Mouse (Mus musculus) kidney, embryonic 16.5 days (tissue): ENCODE results near the gene Prrxl1. TPM values are rescaled to one million over a fixed set of nuclear protein-coding genes. Genes with fewer than 3 reads are reported as not detected.

Experiments used
- ATAC-seq: fragments of 200-750 bp; cut with Nextera tagmentation; 2 replicates; pipeline ENCODE4 v1.8.0; 2017; ENCODE audit warnings: moderate TSS enrichment; ENCODE audit not compliant: low FRiP score, low TSS enrichment
- H3K27ac ChIP-seq: fragments of 300-500 bp; sonication (generic); 2 replicates; pipeline ENCODE4 v1.5.1; 2014; ENCODE audit warnings: low read length
- H3K27me3 ChIP-seq: fragments of 300-500 bp; sonication (generic); 2 replicates; pipeline ENCODE4 v1.6.1; 2014; ENCODE audit warnings: low read length, control low read depth, mixed read lengths; ENCODE audit not compliant: insufficient read depth
- H3K36me3 ChIP-seq: fragments of 300-500 bp; sonication (generic); 2 replicates; pipeline ENCODE4 v1.6.1; 2014; ENCODE audit warnings: low read length, control low read depth, mixed read lengths; ENCODE audit not compliant: insufficient read depth
- H3K4me1 ChIP-seq: fragments of 300-500 bp; sonication (generic); 2 replicates; pipeline ENCODE4 v1.6.1; 2014; ENCODE audit warnings: low read length, control low read depth, mixed read lengths; ENCODE audit not compliant: insufficient read depth
- H3K4me2 ChIP-seq: fragments of 300-500 bp; sonication (generic); replicated peaks from 2 replicates; pipeline ENCODE4 v1.6.1; 2014; ENCODE audit warnings: low read depth, low read length
- H3K4me3 ChIP-seq: fragments of 300-500 bp; sonication (generic); 2 replicates; pipeline ENCODE4 v1.5.1; 2014; ENCODE audit warnings: mild to moderate bottlenecking, low read length
- H3K9ac ChIP-seq: fragments of 300-500 bp; sonication (generic); replicated peaks from 2 replicates; pipeline ENCODE4 v1.6.1; 2014; ENCODE audit warnings: low read length
- H3K9me3 ChIP-seq: fragments of 300-500 bp; sonication (generic); 2 replicates; pipeline ENCODE4 v1.6.1; 2016; ENCODE audit warnings: low read length, control low read depth
- WGBS: fragments of 180-500 bp; shearing (Covaris S2); extraction: QIAGEN DNeasy Blood & Tissue Kit; methylation state at CpG from one replicate; pipeline ENCODE4 v1.1.7; 2014; 5-methylcytosine and 5-hydroxymethylcytosine counted together
- polyA plus RNA-seq: library from polyadenylated mRNA; unstranded; fragments of >200 nt; fragmentation: Nextera tagmentation; extraction: Ambion mirVana; gene quantifications from 2 replicates; pipeline ENCODE4 v1.2.1, GENCODE M21; 2015

Prrxl1 gene
- polyA plus RNA-seq, 1 experiment from 2014 or later: 0.06 TPM

DNA sequence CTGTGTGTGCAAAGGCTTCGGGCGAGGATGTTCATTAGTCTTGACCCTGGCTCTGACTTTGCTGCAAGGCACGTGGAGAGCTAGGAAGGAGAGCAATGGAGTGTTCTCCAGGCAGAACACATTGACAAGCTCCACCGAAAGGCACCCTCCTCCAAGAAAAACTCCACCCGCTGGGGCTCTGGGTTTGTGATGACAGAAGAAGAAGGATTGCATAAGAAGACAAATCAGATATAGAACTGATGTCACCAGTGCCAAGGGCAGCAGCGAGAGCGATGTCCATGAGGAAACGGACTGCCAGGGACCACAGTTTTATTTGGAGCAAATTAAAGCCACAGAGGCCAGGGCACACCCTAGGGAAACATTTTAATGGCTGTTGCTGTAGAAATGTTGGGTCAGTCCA is 98.6 kb downstream of the Prrxl1 start:
- no peak for ATAC-seq
- Histone ChIP-seq H3K9me3 (no peaks in the 10 kb centered on the region), H3K27me3 (no peaks in the 10 kb centered on the region)

DNA sequence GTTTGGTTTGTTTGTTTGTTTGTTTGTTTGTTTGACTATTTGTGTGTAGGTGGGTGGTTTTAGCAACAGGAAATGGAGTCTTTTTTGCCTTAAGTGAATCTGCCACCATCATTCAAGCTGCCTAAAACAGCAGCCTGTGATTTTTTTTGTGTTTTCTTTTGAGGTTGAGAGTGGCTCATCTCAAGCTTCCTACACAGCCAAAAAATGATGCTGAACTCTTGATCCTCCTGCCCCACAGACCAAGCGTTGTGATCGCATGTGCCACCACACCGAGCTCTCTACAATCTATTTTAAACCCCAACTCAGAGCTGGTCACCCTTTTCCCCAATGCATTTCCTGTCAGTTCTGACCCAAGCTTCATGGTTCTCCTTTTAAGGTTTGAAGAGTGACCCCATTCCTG is 99.3 kb downstream of the Prrxl1 start:
- no peak overlapping the region for H3K4me2 ChIP-seq
- 72% methylated on average over 3 of the region's 3 CpGs for WGBS
- H3K27ac ChIP-seq: no peak overlapping the region
- H3K9ac ChIP-seq: no peak overlapping the region
- no peaks in the 10 kb centered on the region for H3K9me3 ChIP-seq
- H3K4me1 ChIP-seq: no peaks in the 10 kb centered on the region
- no peaks in the 10 kb centered on the region for H3K27me3 ChIP-seq
- H3K4me3 ChIP-seq: no peak overlapping the region
- H3K36me3 ChIP-seq: no peaks in the 10 kb centered on the region
- no peak for ATAC-seq

More for the DNA sequence above, 98.6 kb downstream of the Prrxl1 start:
- Histone ChIP-seq H3K4me3 (no peak overlapping the region), H3K9ac (no peak overlapping the region), H3K4me2 (no peak overlapping the region), H3K4me1 (no peaks in the 10 kb centered on the region), H3K27ac (no peak overlapping the region), H3K36me3 (no peaks in the 10 kb centered on the region)
- 78% methylated on average over 8 of the region's 8 CpGs for WGBS

Other genes starting within 250 kb of the Prrxl1 start
- not detected in 2 replicates for gene 1700024G13Rik, start 211.0 kb upstream of the Prrxl1 start, polyA plus RNA-seq
- 0.17 and 0.29 TPM in 2 replicates for gene Slc18a3, start 134.6 kb upstream of the Prrxl1 start, polyA plus RNA-seq
- 0.05 and 0.10 TPM in 2 replicates for gene Chat, start 133.4 kb upstream of the Prrxl1 start, polyA plus RNA-seq
- gene Ercc6, start 85.9 kb upstream of the Prrxl1 start, polyA plus RNA-seq: 17.7 and 20.3 TPM in 2 replicates
- 0.14 and 0.23 TPM in 2 replicates for gene 3425401B19Rik, start 85.9 kb downstream of the Prrxl1 start, polyA plus RNA-seq
- 0.69 and 0.95 TPM in 2 replicates for gene Tmem273, start 186.6 kb downstream of the Prrxl1 start, polyA plus RNA-seq
- gene Fam170b, start 234.6 kb downstream of the Prrxl1 start, polyA plus RNA-seq: 0.10 and 0.15 TPM in 2 replicates